Mouse (Mus musculus): ENCODE measurements around the gene Gabrg3.

Gabrg3 gene

GRCm38 (mm10) chr7:57082071-57082470 is 304.9 kb downstream of the Gabrg3 start:
- in situ Hi-C loops (cut with MboI; ENCODE audit: low sequenced_read_pairs) = no loop called here

GRCm38 (mm10) chr7:57071435-57072160 is 315.4 kb downstream of the Gabrg3 start:
- in situ Hi-C loops (cut with MboI; ENCODE audit: low sequenced_read_pairs) = no loop called here

- in situ Hi-C loops (cut with MboI; ENCODE audit: low sequenced_read_pairs) = no loop called here
These were observed 321.6 kb downstream of the Gabrg3 start for GRCm38 (mm10) chr7:57065398-57065797.

GRCm38 (mm10) chr7:57050906-57051635 is 335.9 kb downstream of the Gabrg3 start:
- in situ Hi-C loops (cut with MboI; ENCODE audit: low sequenced_read_pairs) = no loop called here

GRCm38 (mm10) chr7:57037861-57038421 is 349.0 kb downstream of the Gabrg3 start:
- in situ Hi-C loops (cut with MboI; ENCODE audit: low sequenced_read_pairs) = no loop called here

- in situ Hi-C loops (cut with MboI; ENCODE audit: low sequenced_read_pairs) = no loop called here
These were observed 386.3 kb downstream of the Gabrg3 start for GRCm38 (mm10) chr7:57000585-57001261.

GRCm38 (mm10) chr7:56997713-56998624 is 389.0 kb downstream of the Gabrg3 start:
- in situ Hi-C loops (cut with MboI; ENCODE audit: low sequenced_read_pairs) = no loop called here

- in situ Hi-C loops (cut with MboI; ENCODE audit: low sequenced_read_pairs) = no loop called here
These were observed 440.6 kb downstream of the Gabrg3 start for GRCm38 (mm10) chr7:56946398-56946797.

GRCm38 (mm10) chr7:56941606-56942005 is 445.4 kb downstream of the Gabrg3 start:
- in situ Hi-C loops (cut with MboI; ENCODE audit: low sequenced_read_pairs) = no loop called here

GRCm38 (mm10) chr7:56938020-56938419 is 449.0 kb downstream of the Gabrg3 start:
- in situ Hi-C loops (cut with MboI; ENCODE audit: low sequenced_read_pairs) = no loop called here

- in situ Hi-C loops (cut with MboI; ENCODE audit: low sequenced_read_pairs) = no loop called here
These were observed 467.5 kb downstream of the Gabrg3 start for GRCm38 (mm10) chr7:56919499-56919898.

- in situ Hi-C loops (cut with MboI; ENCODE audit: low sequenced_read_pairs) = no loop called here
These were observed 472.1 kb downstream of the Gabrg3 start for GRCm38 (mm10) chr7:56914862-56915261.

GRCm38 (mm10) chr7:56899762-56900161 is 487.2 kb downstream of the Gabrg3 start:
- in situ Hi-C loops (cut with MboI; ENCODE audit: low sequenced_read_pairs) = no loop called here

- in situ Hi-C loops (cut with MboI; ENCODE audit: low sequenced_read_pairs) = no loop called here
These were observed 519.5 kb downstream of the Gabrg3 start for GRCm38 (mm10) chr7:56867314-56868075.

- in situ Hi-C loops (cut with MboI; ENCODE audit: low sequenced_read_pairs) = no loop called here
These were observed 543.4 kb downstream of the Gabrg3 start for GRCm38 (mm10) chr7:56843565-56843964.

GRCm38 (mm10) chr7:56825446-56825845 is 561.5 kb downstream of the Gabrg3 start:
- in situ Hi-C loops (cut with MboI; ENCODE audit: low sequenced_read_pairs) = no loop called here

GRCm38 (mm10) chr7:56801841-56802240 is 585.1 kb downstream of the Gabrg3 start:
- in situ Hi-C loops (cut with MboI; ENCODE audit: low sequenced_read_pairs) = no loop called here

GRCm38 (mm10) chr7:56779122-56779521 is 607.9 kb downstream of the Gabrg3 start:
- in situ Hi-C loops (cut with MboI; ENCODE audit: low sequenced_read_pairs) = no loop called here

- in situ Hi-C loops (cut with MboI; ENCODE audit: low sequenced_read_pairs) = no loop called here
These were observed 618.8 kb downstream of the Gabrg3 start for GRCm38 (mm10) chr7:56768216-56768615.

GRCm38 (mm10) chr7:56767796-56768195 is 619.2 kb downstream of the Gabrg3 start:
- in situ Hi-C loops (cut with MboI; ENCODE audit: low sequenced_read_pairs) = no loop called here
